Mouse (Mus musculus) heart, adult 9 months (tissue): Measurements from ENCODE around the gene Setd5.

ENCODE experiments used
- DNase-seq, 2 experiments: peaks; one replicate each; pipeline ENCODE4 v3.0.0; 2022; ENCODE audit warnings: low spot score in 2 of 2

Gene Setd5

GRCm38 (mm10) chr6:113054552-113055107 lies 22.5 kb upstream of the Setd5 start:
- no peak for DNase-seq

- DNase-seq = no peak
Observed at GRCm38 (mm10) chr6:113060892-113061563, 16.1 kb upstream of the Setd5 start.

- no peak for DNase-seq
Observed at GRCm38 (mm10) chr6:113062253-113062652, 14.9 kb upstream of the Setd5 start.

GRCm38 (mm10) chr6:113063363-113063762 lies 13.8 kb upstream of the Setd5 start:
- DNase-seq = no peak

GRCm38 (mm10) chr6:113065186-113065585 lies 12.0 kb upstream of the Setd5 start:
- peak in 1 of 2 experiments; percentile 15 for DNase-seq

GRCm38 (mm10) chr6:113069154-113069553 lies 8.0 kb upstream of the Setd5 start:
- no peak for DNase-seq

- DNase-seq = no peak
Observed at GRCm38 (mm10) chr6:113075261-113075660, 1.9 kb upstream of the Setd5 start.

GRCm38 (mm10) chr6:113076012-113076685 lies 1.0 kb upstream of the Setd5 start:
- DNase-seq = peak; percentile 96 to 97

GRCm38 (mm10) chr6:113077569-113078030 lies 435 bp downstream of the Setd5 start:
- no peak for DNase-seq

- DNase-seq = peak in 1 of 2 experiments; percentile 51
Observed at GRCm38 (mm10) chr6:113078031-113078721, 1.0 kb downstream of the Setd5 start.

GRCm38 (mm10) chr6:113079492-113079891 lies 2.3 kb downstream of the Setd5 start:
- DNase-seq = peak; percentile 37 to 48

GRCm38 (mm10) chr6:113082229-113082628 lies 5.1 kb downstream of the Setd5 start:
- no peak for DNase-seq

GRCm38 (mm10) chr6:113084590-113084989 lies 7.4 kb downstream of the Setd5 start:
- DNase-seq = no peak

- no peak for DNase-seq
Observed at GRCm38 (mm10) chr6:113093206-113093605, 16.0 kb downstream of the Setd5 start.

GRCm38 (mm10) chr6:113095547-113095946 lies 18.4 kb downstream of the Setd5 start:
- DNase-seq = no peak

GRCm38 (mm10) chr6:113097662-113098061 lies 20.5 kb downstream of the Setd5 start:
- DNase-seq = no peak

- peak; percentile 89 to 94 for DNase-seq
Observed at GRCm38 (mm10) chr6:113099640-113100289, 22.6 kb downstream of the Setd5 start.

- no peak for DNase-seq
Observed at GRCm38 (mm10) chr6:113102541-113102940, 25.4 kb downstream of the Setd5 start.

GRCm38 (mm10) chr6:113103765-113104164 lies 26.6 kb downstream of the Setd5 start:
- peak in 1 of 2 experiments; percentile 42 for DNase-seq

- no peak for DNase-seq
Observed at GRCm38 (mm10) chr6:113109378-113109777, 32.2 kb downstream of the Setd5 start.

- no peak for DNase-seq
Observed at GRCm38 (mm10) chr6:113109956-113110355, 32.8 kb downstream of the Setd5 start.

GRCm38 (mm10) chr6:113120806-113121205 lies 43.6 kb downstream of the Setd5 start:
- DNase-seq = no peak
